Mouse (Mus musculus) embryonic facial prominence, embryonic 13.5 days (tissue): ENCODE results near the gene Cenpp. TPM values are rescaled to one million over a fixed set of nuclear protein-coding genes. Genes with fewer than 3 reads are reported as not detected.

Experiments used
- ATAC-seq: fragments of 200-750 bp; cut with Nextera tagmentation; 2 replicates; pipeline ENCODE4 v1.8.0; 2017; ENCODE audit warnings: low read depth; ENCODE audit not compliant: insufficient number of reproducible peaks, insufficient read depth, low FRiP score, low TSS enrichment
- H3K27ac ChIP-seq: fragments of 300-500 bp; sonication (generic); 2 replicates; pipeline ENCODE4 v1.5.1; 2015; ENCODE audit warnings: moderate library complexity, mild to moderate bottlenecking, inconsistent platforms
- H3K27me3 ChIP-seq: fragments of 300-500 bp; sonication (generic); 2 replicates; pipeline ENCODE4 v1.6.1; 2015; ENCODE audit warnings: mild to moderate bottlenecking, inconsistent platforms
- H3K36me3 ChIP-seq: fragments of 300-500 bp; sonication (generic); 2 replicates; pipeline ENCODE4 v1.6.1; 2015; ENCODE audit warnings: mild to moderate bottlenecking, inconsistent platforms
- H3K4me1 ChIP-seq: fragments of 300-500 bp; sonication (generic); 2 replicates; pipeline ENCODE4 v1.6.1; 2015; ENCODE audit warnings: inconsistent platforms
- H3K4me2 ChIP-seq: fragments of 300-500 bp; sonication (generic); 2 replicates; pipeline ENCODE4 v1.6.1; 2015; ENCODE audit warnings: moderate library complexity, mild to moderate bottlenecking, inconsistent platforms
- H3K4me3 ChIP-seq: fragments of 300-500 bp; sonication (generic); 2 replicates; pipeline ENCODE4 v1.5.1; 2015; ENCODE audit warnings: mild to moderate bottlenecking, inconsistent platforms
- H3K9ac ChIP-seq: fragments of 300-500 bp; sonication (generic); 2 replicates; pipeline ENCODE4 v1.6.1; 2015; ENCODE audit warnings: mild to moderate bottlenecking, inconsistent platforms
- H3K9me3 ChIP-seq: fragments of 300-500 bp; sonication (generic); 2 replicates; pipeline ENCODE4 v1.6.1; 2016; ENCODE audit warnings: inconsistent platforms
- WGBS: fragments of 180-500 bp; shearing (Covaris S2); methylation state at CpG from one replicate; pipeline ENCODE4 v1.1.7; 2015; ENCODE audit warnings: mixed read lengths; 5-methylcytosine and 5-hydroxymethylcytosine counted together
- polyA plus RNA-seq: library from polyadenylated mRNA; unstranded; fragments of >200 nt; fragmentation: Nextera tagmentation; extraction: Ambion mirVana; gene quantifications from 2 replicates; pipeline ENCODE4 v1.2.1, GENCODE M21; 2015

The Cenpp gene
- polyA plus RNA-seq, 1 experiment from 2014 or later, result 29.4 TPM

DNA sequence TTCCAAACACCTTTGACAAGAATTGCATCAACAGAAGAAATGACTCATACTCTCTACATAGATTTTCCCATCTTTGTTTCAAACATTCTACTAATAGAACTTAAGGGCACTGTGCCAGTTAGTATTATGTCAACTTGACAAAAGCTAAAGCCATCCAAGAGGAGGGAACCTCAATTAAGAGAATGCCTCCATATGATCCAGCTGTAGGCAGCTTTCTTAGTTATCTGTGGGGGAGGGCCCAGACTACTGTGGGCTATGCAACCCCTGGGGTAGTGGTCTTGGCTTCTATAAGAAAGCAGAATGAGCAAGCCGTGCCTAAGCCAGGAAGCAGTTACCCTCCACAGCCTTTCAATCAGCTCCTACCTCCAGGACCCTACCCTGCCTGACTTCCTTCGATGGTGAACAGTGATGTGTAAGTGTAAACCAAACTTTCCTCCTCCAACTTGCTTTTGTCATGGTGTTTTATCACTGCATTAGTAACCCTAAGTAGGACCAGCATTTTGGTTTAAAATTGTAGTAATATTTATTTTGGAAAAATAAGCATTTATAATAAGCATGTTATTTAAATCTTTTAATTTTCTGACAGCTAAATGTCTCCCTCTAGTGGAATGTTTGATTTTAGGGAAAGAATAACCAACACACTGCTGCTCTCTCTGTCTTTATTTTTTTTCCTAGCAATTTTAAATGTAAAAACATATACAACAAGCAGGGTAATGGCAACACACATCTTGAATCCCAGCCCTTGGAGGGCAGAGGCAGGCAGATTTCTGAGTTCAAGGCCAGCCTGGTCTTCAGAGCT lies 7.7 kb downstream of the Cenpp start:
- Histone ChIP-seq H3K36me3 (no peaks in the 10 kb centered on the region), H3K9ac (no peak overlapping the region), H3K27ac (peak overlapping the region; percentile 57), H3K4me3 (no peak overlapping the region), H3K27me3 (no peaks in the 10 kb centered on the region), H3K4me2 (no peak overlapping the region), H3K4me1 (peaks cover 3% of the 10 kb centered on the region; the same call in 1 of the 2 replicates), H3K9me3 (no peaks in the 10 kb centered on the region)
- ATAC-seq, result no peak
- WGBS, result 58% methylated on average over 2 of the region's 2 CpGs

DNA sequence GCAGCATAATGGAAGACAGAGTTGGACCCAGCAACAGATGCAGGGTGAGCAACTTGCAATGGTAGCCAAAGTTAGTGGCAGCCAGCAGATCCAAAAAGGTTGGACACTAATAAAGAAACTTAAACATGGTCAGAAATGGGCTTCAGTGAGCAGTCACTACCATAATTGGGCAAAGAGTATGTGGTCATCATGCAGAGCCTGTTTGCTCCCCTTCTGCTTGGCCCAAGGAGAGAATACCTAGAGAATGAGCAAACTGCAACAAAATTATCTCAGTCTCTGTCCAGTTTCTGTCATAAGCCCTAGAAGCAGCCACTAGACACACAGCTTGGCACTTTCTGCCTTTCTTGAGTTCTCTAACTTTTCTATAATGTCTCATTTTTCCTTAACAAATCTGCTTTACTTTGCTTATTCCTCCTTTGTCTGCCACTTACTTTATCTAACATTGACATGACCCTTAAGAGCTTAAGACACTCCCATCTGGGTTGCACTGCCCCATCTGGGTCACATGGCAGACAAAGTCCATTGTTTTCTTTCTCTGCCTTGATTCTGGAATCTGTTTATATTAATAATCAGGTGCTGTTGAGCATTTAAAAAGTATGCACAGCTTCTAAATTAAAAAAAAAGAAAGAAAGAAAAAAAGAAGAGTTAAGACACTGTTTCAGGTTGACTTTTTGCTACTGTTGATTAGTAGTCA lies 8.8 kb downstream of the Cenpp start:
- Histone ChIP-seq H3K27me3 (no peaks in the 10 kb centered on the region), H3K4me3 (no peak overlapping the region), H3K36me3 (no peaks in the 10 kb centered on the region), H3K9me3 (no peaks in the 10 kb centered on the region), H3K9ac (no peak overlapping the region), H3K27ac (no peak overlapping the region), H3K4me1 (peaks cover 3% of the 10 kb centered on the region; the same call in 1 of the 2 replicates), H3K4me2 (no peak overlapping the region)
- no peak for ATAC-seq

DNA sequence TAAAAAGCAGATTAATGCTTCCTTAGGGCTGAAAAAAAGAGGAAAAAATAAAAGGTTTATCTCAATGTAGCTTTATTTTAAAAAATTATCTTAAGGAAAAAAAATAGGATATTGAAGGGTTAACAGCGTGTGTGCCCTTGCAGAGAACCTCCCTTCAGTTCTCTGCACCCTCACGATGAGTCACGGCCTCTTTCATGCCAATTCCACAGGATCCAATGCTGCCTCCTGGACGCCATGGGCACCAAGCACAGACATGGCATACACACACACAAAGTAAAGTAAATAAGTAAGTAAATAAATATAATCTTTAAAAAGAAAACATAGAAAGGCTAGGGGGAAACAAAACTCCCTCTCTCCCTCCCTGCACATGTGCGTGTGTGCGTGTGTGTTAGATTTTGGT lies 9.9 kb downstream of the Cenpp start:
- Histone ChIP-seq H3K36me3 (no peaks in the 10 kb centered on the region), H3K27me3 (no peaks in the 10 kb centered on the region), H3K4me2 (no peak overlapping the region), H3K4me3 (no peak overlapping the region), H3K9me3 (no peaks in the 10 kb centered on the region), H3K4me1 (peaks cover 3% of the 10 kb centered on the region; the same call in 1 of the 2 replicates), H3K27ac (no peak overlapping the region), H3K9ac (no peak overlapping the region)
- WGBS, result 59% methylated on average over 6 of the region's 6 CpGs
- no peak for ATAC-seq

DNA sequence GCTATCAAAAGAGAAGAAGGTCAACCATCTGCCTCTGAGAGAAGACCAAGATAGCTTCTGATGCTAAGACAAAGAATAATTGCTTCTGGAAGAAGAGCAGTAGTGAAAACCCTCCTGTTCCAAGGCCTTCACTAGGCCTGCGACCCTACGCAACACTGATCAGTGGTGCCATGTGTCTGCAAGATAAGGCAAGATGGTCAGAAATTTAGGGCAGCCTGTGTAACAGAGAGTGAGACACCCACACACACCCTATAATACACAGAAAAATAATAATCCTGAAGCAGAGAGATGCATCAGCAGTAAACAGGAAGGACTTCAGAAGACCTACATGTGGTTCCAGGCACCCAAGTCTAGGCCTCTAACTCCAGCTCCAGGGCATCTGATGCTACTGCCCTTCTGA lies 12.6 kb downstream of the Cenpp start:
- H3K4me1 ChIP-seq, result peaks cover 3% of the 10 kb centered on the region; the same call in 1 of the 2 replicates
- 96% methylated on average over 2 of the region's 2 CpGs for WGBS

DNA sequence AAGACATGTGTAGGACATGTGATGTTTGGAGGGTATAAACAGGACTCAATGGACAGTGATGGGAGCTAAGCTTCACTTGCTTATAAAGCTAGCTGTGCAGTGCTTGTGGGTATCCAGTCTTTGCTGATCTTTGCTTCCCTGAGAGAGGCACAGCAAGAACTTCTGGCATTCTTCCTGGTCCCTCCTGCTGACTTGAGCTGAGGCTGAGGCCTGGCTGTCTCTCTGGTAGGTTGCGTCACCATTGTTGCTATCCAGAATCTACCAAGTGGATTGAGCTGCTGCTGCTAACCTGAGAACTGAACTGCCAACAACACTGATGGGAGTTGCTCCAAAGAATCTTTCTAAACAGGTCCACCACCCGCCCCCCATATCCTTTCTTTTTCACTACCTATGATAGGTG lies 23.5 kb downstream of the Cenpp start:
- no peak for ATAC-seq
- Histone ChIP-seq H3K36me3 (no peaks in the 10 kb centered on the region), H3K9me3 (no peaks in the 10 kb centered on the region), H3K27ac (no peak overlapping the region), H3K27me3 (no peaks in the 10 kb centered on the region), H3K4me3 (no peak overlapping the region), H3K4me1 (no peaks in the 10 kb centered on the region), H3K9ac (no peak overlapping the region), H3K4me2 (no peak overlapping the region)
- 88% methylated on average over 2 of the region's 2 CpGs for WGBS

More for the DNA sequence above, 12.6 kb downstream of the Cenpp start:
- Histone ChIP-seq H3K36me3 (0 out of 2 replicates have a peak, but pooled peaks cover 3% of the 10 kb centered on the region), H3K27me3 (no peaks in the 10 kb centered on the region), H3K9ac (no peak overlapping the region), H3K4me2 (no peak overlapping the region), H3K27ac (no peak overlapping the region), H3K4me3 (no peak overlapping the region), H3K9me3 (no peaks in the 10 kb centered on the region)
- ATAC-seq, result no peak

- Histone ChIP-seq H3K27ac (no peak overlapping the region), H3K9me3 (no peaks in the 10 kb centered on the region), H3K27me3 (no peaks in the 10 kb centered on the region), H3K4me1 (no peaks in the 10 kb centered on the region), H3K4me3 (no peak overlapping the region), H3K36me3 (no peaks in the 10 kb centered on the region), H3K4me2 (no peak overlapping the region), H3K9ac (no peak overlapping the region)
- no peak for ATAC-seq
Measured at GRCm38 (mm10) chr13:49628167-49628566, 24.4 kb downstream of the Cenpp start.

- Histone ChIP-seq H3K4me2 (no peak overlapping the region), H3K27me3 (no peaks in the 10 kb centered on the region), H3K9me3 (no peaks in the 10 kb centered on the region), H3K4me3 (no peak overlapping the region), H3K4me1 (no peaks in the 10 kb centered on the region), H3K9ac (no peak overlapping the region), H3K36me3 (peaks cover 14% of the 10 kb centered on the region; the same call in 1 of the 2 replicates), H3K27ac (no peak overlapping the region)
- ATAC-seq, result no peak
- WGBS, result 62% methylated on average over 1 of the region's 1 CpGs
Measured at GRCm38 (mm10) chr13:49623216-49623615, 29.4 kb downstream of the Cenpp start.

DNA sequence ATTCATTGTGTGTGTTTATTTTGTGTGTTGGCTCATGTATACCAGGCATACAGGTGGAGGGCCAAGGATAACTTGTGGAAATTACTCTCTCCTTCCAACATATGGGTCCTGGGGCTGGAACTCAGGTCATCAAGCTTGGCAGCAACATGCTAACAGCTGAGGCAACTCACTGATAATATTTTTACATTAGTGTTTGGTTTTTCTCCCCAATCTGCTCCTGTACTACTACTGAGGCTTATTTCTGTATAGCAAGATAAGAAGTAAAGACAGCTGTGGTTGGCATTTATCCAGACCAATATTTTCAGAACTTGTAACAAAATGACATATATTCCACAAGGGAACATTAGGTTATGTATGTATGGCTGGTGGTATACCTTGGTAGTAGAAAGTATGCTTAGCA lies 34.2 kb downstream of the Cenpp start:
- no peaks in the 10 kb centered on the region for H3K27me3 ChIP-seq
- no peak overlapping the region for H3K9ac ChIP-seq
- H3K36me3 ChIP-seq, result peaks cover 16% of the 10 kb centered on the region; the same call in 1 of the 2 replicates
- H3K27ac ChIP-seq, result no peak overlapping the region
- no peaks in the 10 kb centered on the region for H3K9me3 ChIP-seq
- 0 out of 2 replicates have a peak, but pooled peaks cover 3% of the 10 kb centered on the region for H3K4me1 ChIP-seq
- no peak overlapping the region for H3K4me3 ChIP-seq
- no peak for ATAC-seq
- H3K4me2 ChIP-seq, result no peak overlapping the region

DNA sequence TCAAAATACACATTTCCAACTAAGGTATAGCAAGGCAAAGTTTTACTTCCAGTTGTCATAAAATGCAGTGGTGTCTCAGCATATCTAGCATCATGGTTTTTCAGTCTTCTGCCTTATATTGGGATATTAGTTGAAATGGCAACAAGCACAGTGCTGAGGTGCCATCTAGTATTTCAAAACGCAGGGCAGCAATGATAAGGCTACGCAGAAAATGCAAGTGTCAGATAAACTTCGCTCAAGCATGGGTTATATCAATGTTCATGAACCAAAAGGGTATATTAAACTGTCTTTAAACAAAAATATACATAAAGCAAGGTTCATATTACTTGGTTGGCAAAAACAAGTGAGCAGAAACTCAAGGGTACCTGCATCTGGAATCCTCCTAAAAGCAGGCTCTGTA lies 35.6 kb downstream of the Cenpp start:
- H3K4me2 ChIP-seq, result no peak overlapping the region
- H3K4me3 ChIP-seq, result no peak overlapping the region
- no peak for ATAC-seq
- H3K36me3 ChIP-seq, result peaks cover 19% of the 10 kb centered on the region; the same call in 1 of the 2 replicates
- H3K9me3 ChIP-seq, result no peaks in the 10 kb centered on the region
- 0 out of 2 replicates have a peak, but pooled peaks cover 3% of the 10 kb centered on the region for H3K4me1 ChIP-seq
- no peaks in the 10 kb centered on the region for H3K27me3 ChIP-seq
- WGBS, result 89% methylated on average over 3 of the region's 3 CpGs
- no peak overlapping the region for H3K9ac ChIP-seq
- H3K27ac ChIP-seq, result no peak overlapping the region

GRCm38 (mm10) chr13:49608589-49609322 lies 43.8 kb downstream of the Cenpp start:
- ATAC-seq, result no peak
- H3K9me3 ChIP-seq, result no peaks in the 10 kb centered on the region
- H3K36me3 ChIP-seq, result 0 out of 2 replicates have a peak, but pooled peaks cover 5% of the 10 kb centered on the region
- H3K4me2 ChIP-seq, result peak overlapping the region; percentile 51
- H3K4me1 ChIP-seq, result peaks cover 3% of the 10 kb centered on the region; the same call in 1 of the 2 replicates
- H3K27me3 ChIP-seq, result no peaks in the 10 kb centered on the region
- peak overlapping the region; percentile 61; the same call in 1 of the 2 replicates for H3K9ac ChIP-seq
- H3K4me3 ChIP-seq, result peak overlapping the region; percentile 35
- H3K27ac ChIP-seq, result peak overlapping the region; percentile 82
- 38% methylated on average over 4 of the region's 4 CpGs for WGBS

DNA sequence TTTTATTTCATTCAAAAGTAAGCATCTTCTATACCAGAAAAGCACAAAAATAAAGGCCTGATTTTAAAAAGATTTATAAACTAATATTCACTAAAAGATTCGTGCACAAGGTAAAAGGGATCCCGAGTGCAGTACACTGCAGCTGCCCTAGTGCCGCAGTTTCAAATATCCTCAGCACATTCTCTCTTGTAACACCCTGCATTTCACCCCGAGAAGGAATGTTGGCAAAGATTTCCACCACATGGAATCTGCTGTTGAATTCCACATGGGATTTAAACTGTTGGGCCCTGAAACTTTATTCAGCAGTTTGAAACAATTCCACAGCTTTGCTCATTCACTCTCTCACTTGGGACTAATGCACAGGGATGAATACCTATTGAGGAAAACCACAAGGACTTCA lies 44.9 kb downstream of the Cenpp start, which contains the start of gene Ogn:
TSS of gene Ogn (plus strand) at position 333 of the 400 bp plus-strand sequence.
- Histone ChIP-seq H3K4me1 (peaks cover 3% of the 10 kb centered on the region; the same call in 1 of the 2 replicates), H3K4me3 (peak within 1 kb of the TSS; percentile 35), H3K9me3 (no peaks in the 10 kb centered on the region), H3K27ac (peak within 1 kb of the TSS; percentile 82), H3K9ac (peak within 1 kb of the TSS; percentile 61; the same call in 1 of the 2 replicates), H3K4me2 (peak within 1 kb of the TSS; percentile 51), H3K36me3 (no peaks in the 10 kb centered on the region), H3K27me3 (no peaks in the 10 kb centered on the region)
- 0 out of 2 replicates have a peak, but pooled peaks have one; percentile 59 for ATAC-seq
- 17% methylated on average over 4 of the region's 4 CpGs for WGBS
